ENCODE assay signal across 9 mouse cellular contexts in genomic region chr5:123251834-123252233, GRCm38 (mm10). TPM values are rescaled to one million over a fixed set of nuclear protein-coding genes. Genes with fewer than 3 reads are reported as not detected.
DNase-seq lines count a peak whose midpoint lies in the region; ATAC-seq and TF ChIP-seq lines count a peak whose summit lies in the region.
"Had no signal": no experiment of that assay in that cellular context is flagged by ENCODE, and none has a peak within 500 bp of the region (broad histone marks: within the 10 kb centered on the region; RNA-seq: fewer than 3 reads in every experiment).

TSS of gene Wdr66 (plus strand) at chr5:123252102.

- H3K9ac ChIP-seq in hindbrain, embryonic 14.5 days: no peak within 1 kb of the TSS; the same call in 1 of the 2 replicates
- H3K9ac ChIP-seq in lung, postnatal 0 days (replicated peaks; ENCODE audit: low read depth): no peak within 1 kb of the TSS

- TF ChIP-seq EP300 in lung, postnatal 0 days (IDR thresholded peaks at IDR 0.05): no peak

- H3K27me3 ChIP-seq in hindbrain, embryonic 14.5 days (ENCODE audit: control insufficient read depth, insufficient read depth, low read length): no peaks in the 10 kb centered on the region
- no peaks in the 10 kb centered on the region for H3K27me3 ChIP-seq in lung, postnatal 0 days (replicated peaks; ENCODE audit: insufficient read depth, low read length)

- no peaks in the 10 kb centered on the region for H3K9me3 ChIP-seq in hindbrain, embryonic 14.5 days (ENCODE audit: control insufficient read depth, low read length)
- no peaks in the 10 kb centered on the region for H3K9me3 ChIP-seq in lung, postnatal 0 days (ENCODE audit: low read length)

- H3K27ac ChIP-seq in hindbrain, embryonic 14.5 days: no peak within 1 kb of the TSS
- H3K27ac ChIP-seq in lung, postnatal 0 days (ENCODE audit: low read length): no peak within 1 kb of the TSS

- 3% methylated on average over 18 of the region's 18 CpGs for WGBS in hindbrain, embryonic 14.5 days
- WGBS in lung, postnatal 0 days: under 1% methylated on average over 18 of the region's 18 CpGs

- H3K4me1 ChIP-seq in hindbrain, embryonic 14.5 days (replicated peaks; ENCODE audit: control insufficient read depth, insufficient read depth, low read length): peaks cover 4% of the 10 kb centered on the region; the same call in 1 of the 2 replicates
- no peaks in the 10 kb centered on the region for H3K4me1 ChIP-seq in lung, postnatal 0 days (ENCODE audit: insufficient read depth, low read depth, low read length)

- ATAC-seq in common myeloid progenitor, adult 5-6 weeks (replicated peaks; ENCODE audit: low read depth, poor library complexity, severe bottlenecking): peak; percentile 94
- ATAC-seq in hindbrain, embryonic 14.5 days (ENCODE audit: low FRiP score): peak; percentile 87
- ATAC-seq in lung, postnatal 0 days: peak; percentile 94

- H3K4me3 ChIP-seq in hindbrain, embryonic 14.5 days (replicated peaks; ENCODE audit: low read length): peak within 1 kb of the TSS; percentile 27
- H3K4me3 ChIP-seq in lung, postnatal 0 days (ENCODE audit: low read depth, low read length): no peak within 1 kb of the TSS
- H3K4me3 ChIP-seq: erythroblast, embryonic 14.5 days had no signal

- peak within 1 kb of the TSS; percentile 64 for H3K4me2 ChIP-seq in hindbrain, embryonic 14.5 days (replicated peaks)
- peak within 1 kb of the TSS; percentile 32 for H3K4me2 ChIP-seq in lung, postnatal 0 days (replicated peaks; ENCODE audit: low read depth, low read length)

- TF ChIP-seq CTCF in lung, postnatal 0 days (IDR thresholded peaks at IDR 0.05): peak; percentile 91

- peaks cover 16% of the 10 kb centered on the region for H3K36me3 ChIP-seq in hindbrain, embryonic 14.5 days (replicated peaks; ENCODE audit: control insufficient read depth, insufficient read depth)
- H3K36me3 ChIP-seq in lung, postnatal 0 days (ENCODE audit: insufficient read depth, low read length): no peaks in the 10 kb centered on the region

- DNase-seq in WW6 (ENCODE audit: low read depth, low spot score): peak; percentile 95
- DNase-seq in gastrocnemius, adult 18-20 months (ENCODE audit: low spot score): peak; percentile 78
- DNase-seq in hindbrain, embryonic 14.5 days (ENCODE audit: low spot score): peak; percentile 92
- DNase-seq in layer of hippocampus, postnatal 25 days (ENCODE audit: extremely low spot score in 1 of 2, low spot score in 1 of 2): peak; percentile 82 to 90
- peak; percentile 93 for DNase-seq in lung, postnatal 0 days (ENCODE audit: low spot score)
- DNase-seq in retina, adult 2 months (ENCODE audit: low read depth, low spot score): peak; percentile 44
- DNase-seq in thymus, postnatal 14 days: peak; percentile 64

RNA-seq across cellular contexts. Expression of gene Wdr66, which starts in this region (rescaled TPM):
- not detected in 2 replicates for total RNA-seq in common myeloid progenitor, adult 5-6 weeks (2017)
- 1 to 10 TPM in 1 of 2 experiments, under 1 TPM in 1; 0.76 to 1.2 TPM for total RNA-seq in gastrocnemius, adult 18-20 months (2021)
- polyA plus RNA-seq in hindbrain, embryonic 14.5 days (2014; fragmentation: Nextera tagmentation; extraction: Ambion mirVana): 1.6 TPM in 2 replicates
- total RNA-seq in layer of hippocampus, postnatal 25 days (2021): 1 to 10 TPM; 2.8 to 3.2 TPM
- polyA plus RNA-seq in lung, postnatal 0 days (2015; fragmentation: Nextera tagmentation; extraction: Ambion mirVana): 1.9 and 2.5 TPM in 2 replicates

Comparison
In these comparisons a context has a peak if more than half of its experiments do, and no peak if none do; other contexts are left out.
1. Peak in ATAC-seq in common myeloid progenitor, adult 5-6 weeks; RNA of the gene not detected or under 1 TPM.
2. DNase-seq: peak in every context shown above with its lines; median percentile 95 in WW6; 93 in lung, postnatal 0 days; 92 in hindbrain, embryonic 14.5 days; 86 in layer of hippocampus, postnatal 25 days; 78 in gastrocnemius, adult 18-20 months; 64 in thymus, postnatal 14 days; 44 in retina, adult 2 months.